10 mouse cellular contexts compared by ENCODE assay signal in genomic region chrX:18160734-18161442, GRCm38 (mm10). TPM values are rescaled to one million over a fixed set of nuclear protein-coding genes. Genes with fewer than 3 reads are reported as not detected.
A peak's percentile ranks its signal among the peaks of the same experiment; 100 is the strongest.
DNase-seq lines count a peak whose midpoint lies in the region; ATAC-seq lines count a peak whose summit lies in the region.
"Had no signal": no experiment of that assay in that cellular context is flagged by ENCODE, and none has a peak within 500 bp of the region (broad histone marks: within the 10 kb centered on the region; RNA-seq: fewer than 3 reads in every experiment).

No protein-coding gene starts in this region.

- H3K4me2 ChIP-seq in limb, embryonic 12.5 days = no peak overlapping the region
- peak overlapping the region; percentile 57; the same call in 1 of the 2 replicates for H3K4me2 ChIP-seq in hindbrain, embryonic 12.5 days (replicated peaks)
- no peak overlapping the region; the same call in 1 of the 2 replicates for H3K4me2 ChIP-seq in midbrain, embryonic 16.5 days (ENCODE audit: low read length)

- H3K9me3 ChIP-seq in erythroblast, embryonic 14.5 days (ENCODE audit: control insufficient read depth, low read length) = no peaks in the 10 kb centered on the region
- no peaks in the 10 kb centered on the region for H3K9me3 ChIP-seq in limb, embryonic 12.5 days
- no peaks in the 10 kb centered on the region for H3K9me3 ChIP-seq in limb, embryonic 10.5 days (replicated peaks)
- no peaks in the 10 kb centered on the region for H3K9me3 ChIP-seq in hindbrain, embryonic 12.5 days (replicated peaks)
- no peaks in the 10 kb centered on the region for H3K9me3 ChIP-seq in midbrain, embryonic 16.5 days (replicated peaks; ENCODE audit: control insufficient read depth, low read length, poor library complexity, severe bottlenecking)

- DNase-seq in limb, embryonic 10.5 days (ENCODE audit: low spot score) = no peak
- DNase-seq in Muller cell, postnatal 12 days (ENCODE audit: inconsistent ontology term) = no peak
- DNase-seq in urinary bladder, postnatal 14 days (ENCODE audit: low spot score) = no peak

- no peak for ATAC-seq in erythroblast, adult 5-6 weeks (replicated peaks; ENCODE audit: low FRiP score, poor library complexity, severe bottlenecking)
- no peak for ATAC-seq in limb, embryonic 12.5 days (ENCODE audit: insufficient number of reproducible peaks, insufficient read depth, low FRiP score, low TSS enrichment, low read depth)
- no peak for ATAC-seq in hindbrain, embryonic 12.5 days (ENCODE audit: low FRiP score)
- no peak for ATAC-seq in midbrain, embryonic 16.5 days

- no peak overlapping the region for H3K27ac ChIP-seq in limb, embryonic 12.5 days
- no peak overlapping the region for H3K27ac ChIP-seq in limb, embryonic 10.5 days
- H3K27ac ChIP-seq in hindbrain, embryonic 12.5 days = 0 out of 2 replicates have a peak overlapping the region, but pooled peaks have one; percentile 96
- H3K27ac ChIP-seq in midbrain, embryonic 16.5 days (ENCODE audit: low read length) = peak overlapping the region; percentile 98

- H3K36me3 ChIP-seq in erythroblast, embryonic 14.5 days (ENCODE audit: control insufficient read depth) = no peaks in the 10 kb centered on the region
- H3K36me3 ChIP-seq in limb, embryonic 12.5 days = no peaks in the 10 kb centered on the region
- no peaks in the 10 kb centered on the region for H3K36me3 ChIP-seq in limb, embryonic 10.5 days
- no peaks in the 10 kb centered on the region for H3K36me3 ChIP-seq in hindbrain, embryonic 12.5 days
- H3K36me3 ChIP-seq in midbrain, embryonic 16.5 days (ENCODE audit: control insufficient read depth, insufficient read depth, low read length) = no peaks in the 10 kb centered on the region

- no peak overlapping the region for H3K9ac ChIP-seq in limb, embryonic 12.5 days (replicated peaks)
- no peak overlapping the region for H3K9ac ChIP-seq in hindbrain, embryonic 12.5 days
- no peak overlapping the region for H3K9ac ChIP-seq in midbrain, embryonic 16.5 days (ENCODE audit: low read depth, low read length)

- H3K4me1 ChIP-seq in erythroblast, embryonic 14.5 days (ENCODE audit: control insufficient read depth) = peaks cover 7% of the 10 kb centered on the region
- H3K4me1 ChIP-seq in limb, embryonic 12.5 days (replicated peaks) = no peaks in the 10 kb centered on the region
- no peaks in the 10 kb centered on the region for H3K4me1 ChIP-seq in limb, embryonic 10.5 days
- no peaks in the 10 kb centered on the region for H3K4me1 ChIP-seq in hindbrain, embryonic 12.5 days
- H3K4me1 ChIP-seq in midbrain, embryonic 16.5 days (ENCODE audit: control insufficient read depth, insufficient read depth, low read length) = no peaks in the 10 kb centered on the region; the same call in 1 of the 2 replicates

- 57% methylated on average over 4 of the region's 4 CpGs for WGBS in limb, embryonic 12.5 days
- 69% methylated on average over 4 of the region's 4 CpGs for WGBS in limb, embryonic 10.5 days
- WGBS in hindbrain, embryonic 12.5 days = 54% methylated on average over 4 of the region's 4 CpGs
- 49% methylated on average over 4 of the region's 4 CpGs for WGBS in midbrain, embryonic 16.5 days

- H3K27me3 ChIP-seq in erythroblast, embryonic 14.5 days (ENCODE audit: control insufficient read depth) = no peaks in the 10 kb centered on the region
- no peaks in the 10 kb centered on the region for H3K27me3 ChIP-seq in limb, embryonic 12.5 days
- no peaks in the 10 kb centered on the region for H3K27me3 ChIP-seq in limb, embryonic 10.5 days (ENCODE audit: low read depth, poor library complexity, severe bottlenecking)
- H3K27me3 ChIP-seq in hindbrain, embryonic 12.5 days = no peaks in the 10 kb centered on the region
- no peaks in the 10 kb centered on the region for H3K27me3 ChIP-seq in midbrain, embryonic 16.5 days (ENCODE audit: control insufficient read depth, insufficient read depth, low read depth, low read length)

- H3K4me3 ChIP-seq in erythroblast, embryonic 14.5 days (replicated peaks) = peak overlapping the region; percentile 98
- 0 out of 2 replicates have a peak overlapping the region, but pooled peaks have one; percentile 77 for H3K4me3 ChIP-seq in limb, embryonic 12.5 days (replicated peaks)
- no peak overlapping the region for H3K4me3 ChIP-seq in limb, embryonic 10.5 days
- H3K4me3 ChIP-seq in hindbrain, embryonic 12.5 days = no peak overlapping the region
- no peak overlapping the region; the same call in 1 of the 2 replicates for H3K4me3 ChIP-seq in midbrain, embryonic 16.5 days (ENCODE audit: low read depth, low read length)

RNA-seq across cellular contexts. Expression of gene Kdm6a, which starts 1.5 kb away (rescaled TPM):
- polyA plus RNA-seq in erythroblast, embryonic 14.5 days (2012) = 1.2 and 1.9 TPM in 2 replicates
- total RNA-seq in erythroblast, adult 5-6 weeks (2015; ENCODE audit: low replicate concordance) = 113 and 134 TPM in 2 replicates
- total RNA-seq in erythroblast, adult 5-6 weeks (2017; ENCODE audit: low replicate concordance) = 170 and 175 TPM in 2 replicates
- polyA plus RNA-seq in limb, embryonic 12.5 days (2016; fragmentation: Nextera tagmentation; extraction: Ambion mirVana) = 30.0 and 31.2 TPM in 2 replicates
- 23.2 and 26.9 TPM in 2 replicates for polyA plus RNA-seq in limb, embryonic 10.5 days (2016; fragmentation: Nextera tagmentation; extraction: Ambion mirVana)
- polyA plus RNA-seq in hindbrain, embryonic 12.5 days (2016; fragmentation: Nextera tagmentation; extraction: Ambion mirVana) = 33.5 and 35.4 TPM in 2 replicates
- polyA plus RNA-seq in midbrain, embryonic 16.5 days (2015; fragmentation: Nextera tagmentation; extraction: Ambion mirVana) = 19.8 and 22.4 TPM in 2 replicates

RNA-seq across cellular contexts. Expression of gene Dusp21, which starts 15.2 kb away (rescaled TPM):
- not detected in 2 replicates for polyA plus RNA-seq in erythroblast, embryonic 14.5 days (2012)
- total RNA-seq in erythroblast, adult 5-6 weeks (2015; ENCODE audit: low replicate concordance) = not detected in 2 replicates
- not detected in 2 replicates for total RNA-seq in erythroblast, adult 5-6 weeks (2017; ENCODE audit: low replicate concordance)
- polyA plus RNA-seq in limb, embryonic 12.5 days (2016; fragmentation: Nextera tagmentation; extraction: Ambion mirVana) = not detected in 2 replicates
- not detected in 2 replicates for polyA plus RNA-seq in limb, embryonic 10.5 days (2016; fragmentation: Nextera tagmentation; extraction: Ambion mirVana)
- polyA plus RNA-seq in hindbrain, embryonic 12.5 days (2016; fragmentation: Nextera tagmentation; extraction: Ambion mirVana) = not detected in 2 replicates
- not detected in 2 replicates for polyA plus RNA-seq in midbrain, embryonic 16.5 days (2015; fragmentation: Nextera tagmentation; extraction: Ambion mirVana)
- total RNA-seq: adrenal gland, postnatal 4 days; neutrophil, adult 5-6 weeks had no signal

Comparison
In these comparisons a context has a peak if more than half of its experiments do, and no peak if none do; other contexts are left out.
1. H3K4me3 ChIP-seq: peak in erythroblast, embryonic 14.5 days (single experiment) and limb, embryonic 12.5 days (single experiment); none in limb, embryonic 10.5 days (single experiment), hindbrain, embryonic 12.5 days (single experiment) and midbrain, embryonic 16.5 days (single experiment).
2. H3K27ac ChIP-seq: peak in hindbrain, embryonic 12.5 days (single experiment) and midbrain, embryonic 16.5 days (single experiment); none in limb, embryonic 12.5 days (single experiment) and limb, embryonic 10.5 days (single experiment).